Mouse (Mus musculus) myocyte (in vitro differentiated cells): ENCODE measurements around the gene Msi2.

Source experiments
- POLR2A ChIP-seq: IDR thresholded peaks from one replicate; pipeline ENCODE4 v1.6.1; 2011; ENCODE audit warnings: low read depth, mild to moderate bottlenecking, control low read depth, moderate library complexity; ENCODE audit not compliant: insufficient read length
- REST ChIP-seq: IDR thresholded peaks from one replicate; pipeline ENCODE4 v1.6.1; 2011; ENCODE audit warnings: mild to moderate bottlenecking, control low read depth, moderate library complexity; ENCODE audit not compliant: insufficient read depth, insufficient read length

DNA sequence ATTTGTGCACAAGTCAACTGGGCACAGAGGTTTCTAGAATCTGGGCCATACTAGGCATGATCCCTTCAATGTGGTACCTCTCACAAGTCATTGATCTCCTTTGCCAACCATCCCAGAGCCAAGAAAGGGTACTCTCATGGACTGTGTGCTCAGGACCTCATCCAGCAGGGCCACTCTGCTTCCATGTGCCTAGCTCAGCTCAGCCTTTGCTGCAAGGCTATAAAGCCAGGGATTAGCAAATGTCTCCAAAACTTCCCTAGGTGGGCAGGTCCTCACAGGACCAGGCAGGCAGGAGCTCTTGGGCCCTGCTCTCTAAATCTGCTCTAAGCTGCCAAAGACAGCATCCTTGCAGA, 193.9 kb downstream of the Msi2 start:
- TF ChIP-seq POLR2A: no peak
- TF ChIP-seq REST: no peak
